Mouse (Mus musculus) hindbrain, embryonic 11.5 days (tissue): Measurements from ENCODE around the gene Hoxa5. TPM values are rescaled to one million over a fixed set of nuclear protein-coding genes. Genes with fewer than 3 reads are reported as not detected.

Experiments used
- ATAC-seq: fragments of 200-750 bp; cut with Nextera tagmentation; 2 replicates; pipeline ENCODE4 v1.8.0; 2017; ENCODE audit warnings: mild to moderate bottlenecking, moderate TSS enrichment, moderate library complexity; ENCODE audit not compliant: low FRiP score
- DNase-seq: peaks from one replicate; pipeline ENCODE4 v3.0.0-alpha.2; 2015; ENCODE audit warnings: low spot score
- H3K27ac ChIP-seq: fragments of 300-500 bp; sonication (generic); 2 replicates; pipeline ENCODE4 v1.5.1; 2014; ENCODE audit warnings: mild to moderate bottlenecking, low read depth, low read length
- H3K27me3 ChIP-seq: fragments of 300-500 bp; sonication (generic); 2 replicates; pipeline ENCODE4 v1.6.1; 2014; ENCODE audit warnings: mild to moderate bottlenecking, low read length, moderate library complexity, mixed read lengths; ENCODE audit not compliant: control insufficient read depth, insufficient read depth
- H3K36me3 ChIP-seq: fragments of 300-500 bp; sonication (generic); 2 replicates; pipeline ENCODE4 v1.6.1; 2014; ENCODE audit warnings: mild to moderate bottlenecking, low read length, moderate library complexity, mixed read lengths; ENCODE audit not compliant: control insufficient read depth, insufficient read depth
- H3K4me1 ChIP-seq: fragments of 300-500 bp; sonication (generic); replicated peaks from 2 replicates; pipeline ENCODE4 v1.6.1; 2014; ENCODE audit warnings: low read length, mixed read lengths; ENCODE audit not compliant: control insufficient read depth, insufficient read depth
- H3K4me2 ChIP-seq: fragments of 300-500 bp; sonication (generic); replicated peaks from 2 replicates; pipeline ENCODE4 v1.6.1; 2014; ENCODE audit warnings: mild to moderate bottlenecking, low read depth, low read length
- H3K4me3 ChIP-seq: fragments of 300-500 bp; sonication (generic); 2 replicates; pipeline ENCODE4 v1.5.1; 2014; ENCODE audit warnings: low read depth, low read length
- H3K9ac ChIP-seq: fragments of 300-500 bp; sonication (generic); 2 replicates; pipeline ENCODE4 v1.6.1; 2014; ENCODE audit warnings: low read depth, low read length
- H3K9me3 ChIP-seq: fragments of 300-500 bp; sonication (generic); 2 replicates; pipeline ENCODE4 v1.6.1; 2016; ENCODE audit warnings: low read length; ENCODE audit not compliant: control insufficient read depth
- WGBS: fragments of 180-500 bp; shearing (Covaris S2); extraction: QIAGEN DNeasy Blood & Tissue Kit; methylation state at CpG from one replicate; pipeline ENCODE4 v1.1.7; 2014; 5-methylcytosine and 5-hydroxymethylcytosine counted together
- polyA plus RNA-seq: library from polyadenylated mRNA; unstranded; fragments of >200 nt; fragmentation: Nextera tagmentation; extraction: Ambion mirVana; gene quantifications from 2 replicates; pipeline ENCODE4 v1.2.1, GENCODE M21; 2014

The Hoxa5 gene
- polyA plus RNA-seq, 1 experiment from 2014 or later: 23.8 TPM

DNA sequence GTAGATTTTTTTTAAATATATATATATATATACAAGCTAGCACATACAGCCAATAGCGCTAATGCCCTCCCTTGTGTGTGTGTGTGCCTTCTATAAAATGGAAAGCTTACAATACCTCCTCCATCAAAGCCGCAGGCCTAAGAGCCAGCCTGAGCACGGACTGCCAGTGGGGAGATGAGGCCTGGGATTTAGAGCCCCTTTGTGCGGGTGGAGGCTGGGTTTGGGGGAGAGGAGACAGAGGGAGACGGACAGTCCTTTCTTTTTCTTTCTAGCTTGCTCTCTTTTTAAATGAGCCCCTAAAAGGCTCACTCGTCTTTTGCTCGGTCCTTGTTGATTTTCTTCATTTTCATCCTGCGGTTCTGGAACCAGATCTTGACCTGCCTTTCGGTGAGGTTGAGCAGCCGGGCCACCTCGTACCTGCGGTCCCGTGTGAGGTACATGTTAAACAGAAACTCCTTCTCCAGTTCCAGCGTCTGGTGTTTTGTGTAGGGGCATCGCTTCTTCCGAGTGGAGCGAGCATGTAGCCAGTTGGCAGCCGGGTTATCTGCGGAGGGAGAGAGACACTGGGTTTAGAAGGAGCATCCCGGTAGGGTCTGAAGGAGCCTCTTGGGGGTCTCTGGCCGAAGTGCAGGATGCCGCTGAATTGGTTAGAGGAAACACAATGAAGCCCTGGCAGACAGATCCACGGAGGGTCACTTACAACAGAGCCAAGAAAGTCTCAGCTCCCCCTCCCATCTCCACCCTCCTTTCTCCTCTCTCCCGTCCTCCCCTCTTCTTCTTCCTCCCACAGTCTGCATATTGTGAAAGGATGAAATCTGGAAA lies 19.8 kb upstream of the Hoxa5 start:
- no peak overlapping the region for H3K4me3 ChIP-seq
- ATAC-seq (no peak), DNase-seq (peak; percentile 70)
- no peaks in the 10 kb centered on the region for H3K36me3 ChIP-seq
- H3K27ac ChIP-seq: no peak overlapping the region
- H3K4me1 ChIP-seq: peaks cover 3% of the 10 kb centered on the region; the same call in 1 of the 2 replicates
- H3K4me2 ChIP-seq: no peak overlapping the region
- H3K9ac ChIP-seq: no peak overlapping the region
- no peaks in the 10 kb centered on the region for H3K9me3 ChIP-seq
- H3K27me3 ChIP-seq: peaks cover 94% of the 10 kb centered on the region
- WGBS: under 1% methylated on average over 24 of the region's 24 CpGs

GRCm38 (mm10) chr6:52222729-52223128 lies 18.3 kb upstream of the Hoxa5 start:
- no peak overlapping the region for H3K4me2 ChIP-seq
- DNase-seq (peak; percentile 57), ATAC-seq (no peak)
- no peaks in the 10 kb centered on the region for H3K9me3 ChIP-seq
- WGBS: 13% methylated on average over 13 of the region's 13 CpGs
- H3K27ac ChIP-seq: no peak overlapping the region
- no peak overlapping the region for H3K4me3 ChIP-seq
- peaks cover 97% of the 10 kb centered on the region for H3K27me3 ChIP-seq
- no peak overlapping the region for H3K9ac ChIP-seq
- no peaks in the 10 kb centered on the region for H3K36me3 ChIP-seq
- H3K4me1 ChIP-seq: peaks cover 3% of the 10 kb centered on the region; the same call in 1 of the 2 replicates

- WGBS: 3% methylated on average over 21 of the region's 21 CpGs
- peak overlapping the region; percentile 38; the same call in 1 of the 2 replicates for H3K4me3 ChIP-seq
- no peaks in the 10 kb centered on the region for H3K36me3 ChIP-seq
- H3K9me3 ChIP-seq: no peaks in the 10 kb centered on the region
- H3K9ac ChIP-seq: no peak overlapping the region
- H3K27me3 ChIP-seq: peaks cover 97% of the 10 kb centered on the region
- no peak overlapping the region for H3K27ac ChIP-seq
- ATAC-seq (no peak), DNase-seq (peak; percentile 61)
- H3K4me2 ChIP-seq: no peak overlapping the region
- peaks cover 7% of the 10 kb centered on the region; the same call in 1 of the 2 replicates for H3K4me1 ChIP-seq
Observed at GRCm38 (mm10) chr6:52221993-52222685, 17.8 kb upstream of the Hoxa5 start.

DNA sequence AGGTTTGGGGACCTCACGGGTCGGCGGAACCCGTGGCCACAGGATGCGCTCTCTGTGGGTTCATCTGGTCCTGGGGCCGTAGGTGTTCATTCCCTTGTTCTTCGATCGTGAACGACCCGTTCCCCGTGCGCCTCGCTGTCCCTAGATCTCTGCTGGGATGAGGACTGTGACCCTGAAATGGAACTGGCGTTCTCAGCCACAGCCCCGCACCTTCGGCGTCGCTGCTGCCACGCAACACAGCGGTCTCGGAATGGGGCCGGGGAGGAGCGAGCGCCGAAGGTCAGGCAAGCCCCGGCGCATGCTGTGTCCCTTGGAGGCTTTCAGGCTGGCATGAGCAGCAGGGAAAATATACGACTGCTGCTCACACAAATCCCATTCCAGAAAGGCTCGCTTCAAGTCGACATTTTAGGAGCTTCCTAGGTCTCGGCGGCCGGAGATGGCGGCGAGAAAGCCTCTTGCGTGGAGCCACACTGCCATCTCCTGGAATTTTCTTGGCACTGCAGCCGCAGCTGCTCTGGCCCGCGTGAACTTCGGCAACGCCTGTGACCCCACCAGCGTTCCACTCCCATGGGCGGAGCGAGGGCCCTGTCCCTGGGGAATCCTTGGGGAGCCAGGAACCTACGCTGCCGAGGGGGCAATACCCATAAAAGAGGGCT lies 17.1 kb upstream of the Hoxa5 start, which contains the start of gene Hoxa7:
Gene Hoxa7, minus strand, starts transcription at position 518 of the 656 bp plus-strand sequence.
- Histone ChIP-seq H3K36me3 (no peaks in the 10 kb centered on the region), H3K4me3 (peak within 1 kb of the TSS; percentile 38), H3K9ac (peak within 1 kb of the TSS; percentile 47), H3K27me3 (peaks cover 97% of the 10 kb centered on the region), H3K4me1 (peaks cover 8% of the 10 kb centered on the region; the same call in 1 of the 2 replicates), H3K27ac (no peak within 1 kb of the TSS), H3K9me3 (no peaks in the 10 kb centered on the region), H3K4me2 (peak within 1 kb of the TSS; percentile 87)
- ATAC-seq (peak; percentile 61), DNase-seq (peak; percentile 71)
- WGBS: under 1% methylated on average over 46 of the region's 46 CpGs

DNA sequence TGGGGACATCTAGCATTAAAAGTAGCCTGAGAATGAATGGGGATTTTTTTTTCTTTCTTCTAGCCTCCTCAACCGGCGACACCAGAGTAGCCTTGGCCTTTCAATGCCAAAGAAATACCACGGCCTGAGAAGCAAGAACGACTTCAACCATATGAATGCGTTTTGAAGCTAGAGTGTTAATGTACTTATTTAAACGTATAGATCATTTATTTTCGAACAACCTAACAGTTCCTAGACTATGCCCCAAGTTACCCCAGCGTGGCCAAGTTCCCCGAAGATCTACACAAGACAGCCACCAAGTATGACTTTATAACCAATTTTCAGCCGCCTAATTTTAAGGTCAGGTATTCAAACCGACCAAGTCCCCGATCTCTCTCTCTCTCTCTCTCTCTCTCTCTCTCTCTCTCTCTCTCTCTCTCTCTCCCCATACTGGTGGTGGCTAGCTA lies 16.5 kb upstream of the Hoxa5 start:
- no peak overlapping the region for H3K9ac ChIP-seq
- H3K27ac ChIP-seq: no peak overlapping the region
- H3K27me3 ChIP-seq: peaks cover 97% of the 10 kb centered on the region
- peaks cover 8% of the 10 kb centered on the region; the same call in 1 of the 2 replicates for H3K4me1 ChIP-seq
- peak overlapping the region; percentile 38 for H3K4me3 ChIP-seq
- no peak overlapping the region; the same call in 1 of the 2 replicates for H3K4me2 ChIP-seq
- ATAC-seq: no peak
- peak; percentile 67 for DNase-seq
- 9% methylated on average over 12 of the region's 12 CpGs for WGBS
- H3K9me3 ChIP-seq: no peaks in the 10 kb centered on the region
- H3K36me3 ChIP-seq: no peaks in the 10 kb centered on the region

GRCm38 (mm10) chr6:52220003-52220864 lies 15.8 kb upstream of the Hoxa5 start:
- peaks cover 8% of the 10 kb centered on the region; the same call in 1 of the 2 replicates for H3K4me1 ChIP-seq
- peaks cover 97% of the 10 kb centered on the region for H3K27me3 ChIP-seq
- H3K9me3 ChIP-seq: no peaks in the 10 kb centered on the region
- H3K4me2 ChIP-seq: no peak overlapping the region
- ATAC-seq (no peak), DNase-seq (peak; percentile 68)
- 11% methylated on average over 32 of the region's 32 CpGs for WGBS
- no peaks in the 10 kb centered on the region for H3K36me3 ChIP-seq
- no peak overlapping the region for H3K27ac ChIP-seq
- H3K9ac ChIP-seq: no peak overlapping the region
- no peak overlapping the region for H3K4me3 ChIP-seq

DNA sequence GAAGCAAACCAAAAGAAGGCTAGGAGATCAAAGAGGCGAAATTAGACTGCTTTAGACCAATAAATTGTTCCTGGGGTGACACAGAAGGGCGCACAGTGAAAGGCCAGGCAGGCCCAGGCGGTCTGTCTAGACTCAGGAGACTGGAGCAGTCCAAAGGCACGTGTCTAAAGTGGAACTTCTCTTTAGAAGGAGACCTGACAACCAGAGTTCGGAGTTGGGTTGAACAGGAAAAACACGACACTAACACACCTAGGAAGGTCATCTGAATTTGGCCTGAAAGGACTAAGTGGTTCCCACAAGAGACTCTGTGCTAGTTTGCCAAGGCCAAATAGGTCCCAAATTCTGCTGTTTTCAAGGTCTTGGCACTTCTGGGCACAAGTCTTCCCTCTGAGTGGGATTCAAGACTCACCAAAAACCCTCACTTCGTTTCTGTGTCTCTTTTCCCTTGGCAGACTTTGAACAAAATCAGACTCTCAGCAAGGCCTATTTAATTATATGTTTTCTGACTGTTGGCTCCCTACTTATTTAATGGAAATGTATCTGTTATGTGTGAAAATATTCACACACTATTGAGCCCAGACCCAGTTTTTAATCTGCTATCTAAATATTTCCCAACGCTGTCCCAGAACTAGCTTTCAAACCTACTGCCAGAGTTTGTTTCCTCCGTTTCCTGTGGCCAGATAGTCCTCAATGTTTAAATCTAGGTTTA lies 15.0 kb upstream of the Hoxa5 start:
- WGBS: 21% methylated on average over 9 of the region's 9 CpGs
- H3K27me3 ChIP-seq: peaks cover 97% of the 10 kb centered on the region

More for the DNA sequence above, 15.0 kb upstream of the Hoxa5 start:
- no peaks in the 10 kb centered on the region for H3K9me3 ChIP-seq
- peaks cover 8% of the 10 kb centered on the region; the same call in 1 of the 2 replicates for H3K4me1 ChIP-seq
- no peaks in the 10 kb centered on the region for H3K36me3 ChIP-seq
- H3K27ac ChIP-seq: no peak overlapping the region
- ATAC-seq (no peak), DNase-seq (peak; percentile 71)
- H3K9ac ChIP-seq: no peak overlapping the region
- H3K4me2 ChIP-seq: no peak overlapping the region
- no peak overlapping the region for H3K4me3 ChIP-seq
